Mouse (Mus musculus): Measurements from ENCODE around the gene Dner.

The Dner gene

DNA sequence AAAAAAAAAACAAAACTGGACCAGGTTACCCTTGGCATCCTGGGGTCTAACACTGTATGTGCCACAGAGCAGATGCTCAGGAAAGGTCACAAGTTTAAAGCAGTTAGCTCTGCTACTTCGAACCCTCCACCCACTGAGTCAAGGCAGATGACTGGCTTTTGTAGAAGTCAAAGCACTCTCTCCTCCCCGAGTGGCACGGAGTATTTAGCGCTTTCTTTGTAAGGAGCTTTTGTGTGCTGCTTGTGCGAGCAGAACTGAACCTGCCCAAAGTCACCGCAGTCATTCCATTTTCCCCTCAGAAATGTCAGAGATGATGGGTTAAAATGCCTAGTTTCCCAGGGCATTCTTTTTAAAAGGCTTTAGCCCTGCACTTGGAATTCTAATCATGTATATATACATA is 59.1 kb downstream of the Dner start:
- peak; percentile 26 for DNase-seq (ENCODE audit: low spot score)

DNA sequence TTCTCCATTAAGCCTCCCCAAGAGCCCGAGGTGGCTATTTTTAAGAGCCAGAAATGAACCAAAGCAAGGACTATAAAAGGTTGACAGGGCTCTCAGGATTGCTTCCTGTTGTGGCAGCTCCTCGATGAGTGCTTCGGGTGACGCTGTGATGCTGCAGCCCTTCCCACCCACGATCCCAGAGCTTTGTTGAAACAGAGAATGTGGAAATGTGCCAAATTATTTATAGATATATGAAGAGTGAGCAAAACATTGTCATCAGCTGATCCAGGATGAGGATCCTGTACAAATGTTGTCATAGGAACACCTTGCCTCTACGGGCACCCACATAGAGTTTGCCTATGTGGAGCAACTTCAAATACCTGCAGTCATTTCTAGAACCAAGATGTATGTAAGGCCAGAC is 67.8 kb downstream of the Dner start:
- no peak for DNase-seq (ENCODE audit: low spot score)

DNA sequence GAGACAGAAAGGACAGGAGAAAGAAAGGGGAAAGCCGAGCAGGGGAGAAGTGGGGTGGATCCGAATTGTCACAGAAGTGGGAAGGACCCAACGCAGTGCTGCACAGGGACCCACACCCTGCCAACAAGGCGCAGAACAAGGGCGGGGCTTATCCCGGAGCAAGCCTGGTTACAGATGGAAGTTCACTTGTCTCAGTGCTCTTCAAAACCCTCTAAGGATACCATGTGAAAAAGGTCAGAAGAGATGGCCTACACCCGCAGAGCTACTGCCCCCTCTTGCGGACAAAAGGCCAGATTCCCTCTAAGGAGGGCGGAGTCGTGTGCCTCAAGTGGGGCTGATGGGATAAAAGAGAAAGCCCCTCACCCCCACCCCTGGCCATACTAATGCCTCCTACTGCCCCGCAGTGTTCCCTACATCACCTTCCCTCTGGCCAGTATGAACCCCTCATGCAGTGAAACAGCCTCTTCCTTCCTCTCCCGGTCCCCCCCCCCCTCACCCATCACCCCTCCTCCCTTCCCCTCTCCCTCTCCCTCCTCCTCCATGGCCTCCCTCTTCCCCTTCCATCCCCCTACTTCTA is 73.0 kb downstream of the Dner start:
- DNase-seq (ENCODE audit: low spot score) = peak; percentile 52

DNA sequence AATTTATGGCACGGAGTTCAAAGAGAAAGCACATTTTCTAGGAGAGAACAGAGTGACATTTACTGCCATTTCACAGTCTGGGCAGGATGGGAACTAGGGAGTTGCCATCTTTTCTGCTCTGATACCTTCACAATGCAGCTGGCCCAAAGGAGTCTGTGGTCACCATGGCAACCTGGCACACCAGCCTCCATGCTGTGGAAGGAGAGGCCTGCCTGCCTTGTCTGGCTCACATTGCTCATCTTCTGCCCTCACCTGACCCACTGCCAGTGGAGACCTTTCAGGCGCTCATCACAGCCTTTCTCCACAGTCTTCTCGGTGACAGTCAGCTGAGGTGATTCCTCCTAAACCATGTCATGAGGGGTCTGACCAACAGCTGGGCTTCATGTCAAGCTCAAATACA is 74.7 kb downstream of the Dner start:
- peak; percentile 69 for DNase-seq (ENCODE audit: low spot score)

DNA sequence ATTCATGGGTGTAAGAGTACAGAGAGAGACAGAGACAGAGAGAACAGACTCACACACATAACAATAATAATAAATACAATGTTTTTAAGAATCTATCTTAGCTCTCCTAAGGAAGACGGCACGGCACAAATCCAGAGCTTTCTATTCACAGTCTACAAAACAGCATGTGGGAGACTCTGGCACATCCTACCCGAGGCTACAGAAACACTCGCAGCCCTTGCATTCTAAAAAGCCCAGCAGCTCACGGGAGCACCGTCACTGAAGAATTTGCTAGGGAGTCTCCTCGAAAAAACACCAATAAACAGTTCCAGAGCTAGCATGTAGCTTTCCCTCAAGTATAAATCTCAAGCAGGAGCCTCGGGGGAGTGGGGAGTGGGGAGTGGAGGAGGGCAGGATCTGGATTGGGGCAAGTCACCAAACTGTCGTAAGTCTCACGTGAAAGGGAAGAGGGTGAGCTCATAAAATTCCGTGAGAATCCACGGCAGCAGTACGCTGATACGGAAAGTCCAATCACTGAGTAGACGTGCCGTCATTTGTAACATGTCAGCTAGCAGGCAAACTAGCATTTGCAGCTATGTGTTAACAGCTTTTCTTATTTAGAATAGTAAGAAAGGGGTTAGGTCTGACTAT is 76.8 kb downstream of the Dner start:
- DNase-seq (ENCODE audit: low spot score) = no peak

DNA sequence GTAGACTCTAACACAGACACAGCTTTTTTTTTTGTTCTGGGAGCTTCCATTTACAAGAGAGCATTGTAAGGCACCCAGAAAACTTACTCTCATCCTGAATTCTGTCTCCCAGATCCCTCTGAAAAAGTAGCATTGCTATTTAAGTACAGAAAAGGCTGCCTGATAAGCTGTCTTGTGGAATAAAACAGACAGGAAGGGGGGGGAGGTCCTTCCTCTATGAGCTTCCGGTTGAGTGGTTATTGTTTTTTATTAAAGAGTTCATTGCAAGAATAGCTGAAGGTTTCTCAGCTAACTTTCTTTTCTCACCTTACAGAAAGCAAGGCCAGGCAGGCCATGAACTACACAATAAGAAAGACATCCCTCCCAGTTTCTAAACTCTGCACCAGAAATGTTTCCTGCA is 77.9 kb downstream of the Dner start:
- no peak for DNase-seq (ENCODE audit: low spot score)

DNA sequence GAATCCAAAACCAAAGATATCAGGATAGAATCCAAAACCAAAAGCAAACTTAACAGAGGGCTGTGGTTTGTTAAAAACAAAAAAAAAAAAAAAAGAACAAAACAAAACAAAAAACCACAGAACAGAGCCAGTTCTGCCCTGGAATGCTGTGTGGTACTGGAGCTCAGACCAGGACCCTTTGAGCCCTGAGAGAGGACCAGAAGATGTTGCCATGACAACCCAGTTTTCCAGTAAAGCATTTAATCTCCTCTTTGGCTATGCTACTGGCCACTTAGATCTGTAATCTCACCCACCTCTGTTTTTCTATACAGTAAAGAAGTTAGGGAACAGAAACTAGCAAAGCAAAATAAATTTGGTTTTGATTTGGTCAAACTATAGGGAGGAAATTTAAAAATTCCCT is 79.9 kb downstream of the Dner start:
- peak; percentile 47 for DNase-seq (ENCODE audit: low spot score)

DNA sequence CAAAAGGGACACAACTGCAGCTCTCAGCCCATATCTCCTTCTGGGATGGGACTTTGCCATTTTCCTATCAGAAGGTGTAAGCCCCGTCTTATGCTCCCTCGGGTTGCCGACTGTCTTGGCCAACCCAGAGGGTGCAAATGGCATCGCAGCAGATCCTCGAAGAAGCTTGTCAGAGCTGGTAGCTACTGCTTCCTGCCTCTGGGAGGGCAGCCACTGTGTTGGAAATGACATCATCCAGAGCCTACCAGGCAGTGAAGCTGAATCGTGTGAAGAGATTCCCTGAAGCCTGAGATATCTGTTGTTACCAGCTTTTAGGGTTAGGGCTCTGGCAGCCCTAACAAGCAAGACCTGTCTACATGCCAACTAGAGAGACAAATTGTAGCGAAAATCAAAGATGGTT is 81.4 kb downstream of the Dner start:
- DNase-seq (ENCODE audit: low spot score) = no peak

DNA sequence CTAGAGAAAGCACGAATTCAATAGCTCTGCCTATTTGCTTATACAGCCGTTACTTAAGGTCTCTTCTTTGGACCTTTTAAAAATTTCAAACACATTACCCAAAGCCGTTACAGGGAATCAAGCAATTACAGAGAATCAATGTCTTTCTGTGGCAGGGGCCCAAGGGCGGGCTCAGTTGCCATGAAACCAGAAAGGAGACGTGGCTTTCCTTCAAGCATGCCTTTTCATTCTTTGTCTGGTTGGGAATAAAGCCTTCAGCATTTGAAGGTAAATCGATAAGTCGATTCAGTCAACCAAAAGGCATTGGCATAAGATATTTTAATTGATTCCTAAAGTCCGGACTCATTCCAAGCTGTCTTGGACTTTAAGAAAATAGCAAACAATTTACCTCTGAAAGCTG is 82.9 kb downstream of the Dner start:
- peak; percentile 52 for DNase-seq (ENCODE audit: low spot score)

DNA sequence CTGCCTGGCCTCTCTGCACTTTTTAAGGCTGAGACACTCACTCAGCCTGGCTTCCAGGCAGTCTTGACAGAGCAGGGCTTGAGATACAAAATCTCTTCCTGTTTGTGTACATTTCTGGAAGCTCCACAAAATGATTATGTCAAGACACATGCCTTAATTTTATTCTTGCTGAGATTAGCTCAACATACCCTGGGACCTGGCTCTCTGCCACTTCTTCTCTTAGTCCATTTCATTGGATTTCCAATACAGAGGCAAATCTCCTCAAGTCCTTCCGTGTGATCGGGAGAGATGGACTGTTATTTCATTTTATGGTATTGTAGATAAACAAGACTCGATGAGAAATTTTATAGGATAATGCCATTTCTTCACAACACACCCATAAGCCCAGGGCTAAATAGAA is 84.7 kb downstream of the Dner start:
- no peak for DNase-seq (ENCODE audit: low spot score)

DNA sequence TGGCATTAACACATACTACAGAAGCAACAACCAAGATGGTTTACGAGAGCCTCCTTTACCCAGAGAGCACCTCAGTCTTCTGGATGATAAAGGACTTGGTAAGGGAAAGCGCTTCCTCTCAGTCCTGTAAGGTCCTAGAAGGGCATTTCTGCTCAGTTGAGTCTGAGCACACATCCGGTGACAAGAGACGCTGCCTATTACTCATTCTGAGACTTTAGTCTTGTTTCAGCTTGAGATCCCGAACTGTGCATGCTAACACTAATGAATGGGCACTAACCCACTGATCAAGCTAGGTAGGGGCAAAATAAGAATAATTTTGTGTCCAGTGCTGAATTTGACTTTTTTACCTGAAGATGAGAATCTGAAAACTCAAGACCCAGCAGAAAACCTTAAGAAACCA is 97.0 kb downstream of the Dner start:
- no peak for DNase-seq (ENCODE audit: low spot score)

DNA sequence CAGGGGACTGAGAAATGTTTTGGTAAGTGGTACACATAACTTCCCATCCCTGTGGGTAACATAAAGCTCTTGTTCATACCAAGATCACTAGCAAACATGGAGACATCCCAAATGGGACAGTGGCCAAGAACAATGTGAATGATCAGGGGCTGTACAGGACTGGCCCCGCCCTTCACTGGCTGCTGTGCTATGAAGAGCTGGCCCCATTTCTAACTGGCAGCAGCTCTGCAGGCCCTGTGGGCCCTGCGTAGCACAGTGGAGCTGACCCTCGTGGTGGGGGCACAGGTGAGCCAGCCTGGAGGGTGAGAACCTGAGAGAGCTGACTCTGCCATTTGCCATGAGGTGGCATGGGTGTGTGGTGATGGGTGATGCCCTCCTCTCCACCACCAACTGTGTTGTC is 100.0 kb downstream of the Dner start:
- DNase-seq (ENCODE audit: low spot score) = no peak

DNA sequence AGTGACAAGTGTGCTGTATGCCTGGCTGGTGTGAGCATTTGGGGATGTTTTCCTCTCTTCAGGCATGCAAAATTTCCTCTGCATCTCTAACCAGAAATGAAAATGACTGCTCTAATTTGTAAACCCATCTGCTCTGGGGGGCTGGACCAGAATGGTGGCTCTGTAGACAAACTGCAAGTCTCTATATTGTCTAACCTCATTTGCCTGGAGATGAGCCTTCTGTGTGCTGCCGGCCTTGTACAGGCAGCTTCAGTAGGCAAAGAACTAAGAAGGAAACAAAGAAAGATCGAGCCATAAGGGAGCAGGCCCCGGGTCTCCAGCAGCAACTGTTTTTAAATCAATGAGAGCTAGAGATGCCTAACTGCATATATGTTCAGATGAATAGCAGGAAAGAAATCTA is 103.6 kb downstream of the Dner start:
- no peak for DNase-seq (ENCODE audit: low spot score)

DNA sequence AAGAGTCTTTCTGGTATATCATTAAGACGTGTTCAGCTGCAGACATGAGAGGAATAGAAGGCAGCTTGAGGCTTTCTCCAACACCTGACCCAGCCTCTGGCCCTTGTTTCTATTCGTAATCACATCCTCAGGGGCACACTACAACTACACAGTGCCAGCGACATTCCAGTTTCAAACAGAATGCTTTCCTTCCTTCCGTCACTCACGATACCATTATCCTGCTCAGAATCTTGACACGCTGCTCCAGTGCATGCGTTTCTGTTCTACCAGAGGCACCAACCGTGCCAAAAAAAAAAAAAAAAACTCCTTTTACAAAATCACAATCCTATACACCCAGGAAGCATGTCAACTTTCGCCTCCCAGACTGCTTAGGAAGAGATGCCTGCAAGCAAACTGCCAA is 105.5 kb downstream of the Dner start:
- no peak for DNase-seq (ENCODE audit: low spot score)

DNA sequence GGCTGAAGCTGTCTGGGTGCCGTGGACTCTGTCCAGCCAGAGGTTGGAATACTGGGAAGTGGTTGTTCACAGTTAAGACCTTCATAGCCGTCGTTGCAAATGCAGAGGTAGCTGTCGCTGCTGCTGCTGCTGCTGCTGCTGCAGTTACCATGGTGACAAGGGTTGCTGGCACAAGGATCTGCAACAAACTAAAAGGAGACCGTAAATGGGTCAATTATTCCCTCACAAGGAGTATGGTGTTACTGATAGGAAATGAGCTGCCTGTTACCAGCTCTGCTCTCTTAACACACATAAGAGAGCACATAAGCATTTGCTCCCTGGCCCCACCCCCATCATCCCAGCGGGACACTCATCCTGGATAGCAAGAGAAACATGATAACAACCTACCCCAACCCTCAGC is 110.6 kb downstream of the Dner start:
- peak; percentile 40 for DNase-seq (ENCODE audit: low spot score)

DNA sequence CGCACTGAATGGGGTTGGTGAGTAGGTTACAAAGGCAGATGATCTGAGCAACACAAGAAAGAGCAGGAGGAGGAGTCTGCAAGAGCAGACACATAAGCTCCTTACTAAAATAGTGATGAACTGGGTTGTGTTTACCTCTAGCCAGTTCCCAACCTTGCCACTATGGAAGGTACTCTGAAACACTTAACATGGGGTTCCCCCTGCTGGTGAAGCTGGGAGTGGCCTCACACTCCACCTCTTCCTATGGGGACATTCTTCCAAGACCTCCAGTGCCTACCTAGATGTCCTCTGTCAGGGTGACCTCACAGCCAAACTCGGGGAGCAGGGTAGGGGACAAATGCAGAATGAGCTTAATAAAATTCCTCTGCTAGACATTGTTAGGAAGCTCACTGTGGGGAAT is 114.2 kb downstream of the Dner start:
- DNase-seq (ENCODE audit: low spot score) = peak; percentile 70

DNA sequence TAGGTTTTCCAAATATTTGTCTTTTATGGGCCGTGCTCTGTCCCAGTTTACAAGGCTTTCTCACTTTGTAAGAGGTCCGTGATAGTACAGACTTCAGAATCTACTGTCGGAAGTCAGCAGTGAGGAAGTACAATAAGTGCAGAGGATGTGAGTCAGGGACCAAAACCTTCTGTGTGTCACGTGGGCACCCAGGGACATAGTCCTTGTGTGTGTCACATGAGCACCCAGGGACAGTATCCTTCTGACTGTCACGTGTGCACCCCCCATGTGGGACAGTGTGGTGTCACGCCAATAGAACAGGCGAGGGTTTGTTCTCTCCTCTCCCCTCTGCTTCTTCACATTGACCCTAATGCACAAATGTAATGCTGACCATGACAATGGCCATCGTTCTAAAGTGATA is 134.2 kb downstream of the Dner start:
- no peak for DNase-seq (ENCODE audit: low spot score)

DNA sequence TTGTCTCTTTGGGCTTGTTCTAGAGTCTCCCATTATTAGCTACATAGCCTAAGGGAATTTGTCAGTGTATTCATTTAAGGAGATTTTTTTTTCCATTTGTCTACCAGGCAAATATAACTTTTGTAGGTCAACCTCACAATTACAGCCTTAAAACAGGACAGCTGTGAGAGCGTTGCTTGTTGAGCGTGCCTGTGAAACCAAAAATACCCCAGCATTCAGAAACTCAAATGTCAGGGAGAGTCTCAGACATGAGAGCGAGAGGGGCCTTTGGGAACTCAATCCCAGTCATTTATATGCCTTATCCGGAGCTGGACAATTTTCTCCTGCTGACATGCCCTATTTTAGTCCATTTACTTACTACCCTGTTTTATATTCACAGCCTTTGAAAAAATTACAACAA is 134.6 kb downstream of the Dner start:
- DNase-seq (ENCODE audit: low spot score) = no peak

DNA sequence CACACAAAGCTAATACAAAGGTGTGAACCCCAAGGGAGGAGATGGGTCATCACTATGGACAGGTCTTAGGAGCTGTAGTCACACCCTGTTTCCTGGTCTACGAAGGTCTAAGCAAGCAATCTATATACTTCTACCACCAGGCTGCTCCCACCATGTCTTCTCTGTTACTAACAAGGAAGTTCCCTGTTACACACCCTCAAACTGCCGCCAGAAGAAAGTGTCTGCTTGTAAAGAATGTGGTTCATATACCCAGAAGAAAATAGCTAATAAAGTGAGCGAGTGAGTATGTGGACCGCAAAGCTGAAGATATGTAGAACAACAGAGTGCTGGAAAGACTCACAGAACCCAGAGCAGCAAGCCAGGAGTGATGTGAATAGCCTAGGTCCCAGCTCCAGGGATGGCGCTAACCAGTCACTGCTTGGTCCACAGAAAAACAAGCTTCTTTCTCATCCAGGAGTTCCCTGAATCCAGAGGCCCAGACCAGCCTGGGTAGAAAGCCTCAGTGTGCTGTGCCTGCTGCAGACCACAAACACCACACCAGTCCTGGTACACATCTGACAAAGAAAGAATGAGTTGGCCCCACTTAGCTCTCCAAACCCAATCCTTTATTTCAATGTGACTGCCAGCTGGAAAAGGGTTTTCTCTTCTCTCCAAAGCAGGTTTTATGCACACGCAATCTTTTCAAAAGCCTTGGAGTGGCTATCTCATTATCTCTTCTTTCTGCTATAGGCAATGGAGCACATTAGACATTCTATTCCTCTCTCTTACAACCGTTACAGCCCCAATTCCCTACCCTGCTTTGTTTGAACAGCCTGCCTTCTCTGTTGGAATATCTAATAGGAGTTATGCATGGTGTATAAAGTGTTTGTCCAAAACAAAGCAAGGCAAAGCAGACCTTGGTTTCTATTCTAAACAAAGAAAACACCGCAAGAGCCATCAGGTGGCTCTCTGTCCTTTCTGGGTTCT is 139.2 kb downstream of the Dner start:
- DNase-seq (ENCODE audit: low spot score) = no peak

DNA sequence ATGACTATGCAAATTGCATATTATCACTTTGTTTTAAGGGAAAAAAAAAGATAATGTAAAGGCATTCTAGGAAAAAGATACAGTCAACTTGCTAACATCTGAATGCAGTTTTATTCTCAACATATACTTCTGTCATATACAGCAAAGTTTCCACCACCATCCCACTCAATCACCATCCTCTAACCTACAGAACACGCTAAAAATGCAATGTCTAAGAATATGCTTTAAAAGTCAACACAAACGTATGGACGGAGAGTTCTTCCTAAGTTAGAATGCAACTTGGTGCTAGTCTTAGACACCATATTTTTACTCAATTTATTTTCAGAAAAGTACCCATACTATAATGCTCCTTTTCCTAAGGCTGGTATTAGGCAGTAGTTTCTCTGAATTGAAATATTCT is 144.0 kb downstream of the Dner start:
- DNase-seq (ENCODE audit: low spot score) = no peak

DNA sequence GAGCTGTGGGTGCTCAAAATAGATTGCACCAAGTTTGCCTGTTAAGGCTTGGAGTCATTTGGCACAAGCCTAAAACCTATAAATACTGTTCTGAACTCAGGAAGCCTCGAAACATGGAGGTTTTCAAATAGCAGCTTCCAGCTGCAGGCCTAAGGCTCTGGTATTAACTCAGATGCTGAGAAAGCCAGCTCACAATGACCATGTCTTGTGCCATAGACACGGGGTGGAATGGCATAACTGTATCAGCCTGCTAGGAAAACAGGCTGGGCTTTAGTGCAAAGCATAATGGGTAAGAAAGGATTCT is 146.0 kb downstream of the Dner start:
- DNase-seq (ENCODE audit: low spot score) = no peak

DNA sequence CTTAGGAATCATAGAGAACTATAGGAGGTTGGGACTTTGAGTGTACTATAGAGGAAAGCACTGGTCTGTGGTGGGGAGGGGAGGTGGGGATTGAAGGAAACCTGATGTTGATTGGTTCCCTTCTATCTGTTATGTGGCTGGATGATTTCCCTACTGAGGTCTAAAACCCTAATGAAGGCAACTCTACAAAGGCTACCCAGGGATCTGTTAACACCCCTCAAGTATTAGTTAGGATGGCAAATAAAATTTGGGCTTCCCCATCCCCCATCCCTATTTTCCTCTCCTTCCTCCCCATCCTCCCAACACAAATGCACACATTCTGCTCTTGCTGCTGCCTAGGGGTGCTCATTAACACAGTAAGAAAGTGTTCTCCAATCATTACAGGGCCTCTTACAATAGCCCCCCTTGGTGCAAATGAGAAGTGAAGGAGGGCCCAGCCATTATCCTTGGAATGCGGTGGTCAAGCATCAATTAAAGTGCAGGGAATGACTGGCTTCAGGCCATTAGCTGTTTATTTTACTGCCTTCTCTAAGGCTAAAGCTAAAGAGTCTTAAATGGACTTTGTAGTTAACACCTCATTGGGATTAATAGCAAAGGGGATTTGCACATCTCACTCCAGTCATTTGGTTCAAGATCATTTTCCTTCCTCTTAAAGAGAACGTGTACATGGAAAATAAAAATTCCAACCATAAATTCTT is 146.5 kb downstream of the Dner start:
- DNase-seq (ENCODE audit: low spot score) = peak; percentile 49

DNA sequence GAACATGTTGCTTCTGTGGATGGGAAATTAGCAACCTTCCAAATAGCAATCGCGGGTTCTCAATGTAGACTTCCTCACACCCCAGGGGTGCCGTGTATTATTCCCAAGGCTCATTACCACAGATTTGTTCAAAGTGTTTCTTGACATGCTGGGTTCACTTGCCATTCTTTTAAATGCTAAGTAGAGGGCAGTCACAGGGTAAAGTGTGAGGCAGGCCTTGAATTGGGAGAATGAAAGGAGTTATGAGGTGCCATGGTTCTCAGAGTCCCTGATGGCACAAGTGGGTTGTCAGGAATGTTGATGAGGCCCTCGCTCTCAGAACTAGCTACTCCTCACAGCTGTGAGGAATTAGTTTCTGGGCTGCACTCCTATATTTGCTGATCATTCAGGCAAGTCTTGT is 160.0 kb downstream of the Dner start:
- no peak for DNase-seq (ENCODE audit: low spot score)
